Mouse (Mus musculus) C2C12 (cell line): ENCODE data around the gene Specc1l. TPM values are rescaled to one million over a fixed set of nuclear protein-coding genes. Genes with fewer than 3 reads are reported as not detected.

Source experiments
- H3K27me3 ChIP-seq: one replicate; pipeline ENCODE4 v1.6.1; 2011; ENCODE audit not compliant: control insufficient read depth, insufficient read depth, insufficient read length
- H3K36me3 ChIP-seq: one replicate; pipeline ENCODE4 v1.6.1; 2011; ENCODE audit not compliant: control insufficient read depth, insufficient read depth
- H3K4me3 ChIP-seq: one replicate; pipeline ENCODE4 v1.5.1; 2011; ENCODE audit warnings: mild to moderate bottlenecking, control low read depth; ENCODE audit not compliant: poor library complexity, insufficient read depth, severe bottlenecking
- H3K79me2 ChIP-seq: one replicate; pipeline ENCODE4 v1.6.1; 2011; ENCODE audit not compliant: control insufficient read depth, insufficient read depth
- H3K79me3 ChIP-seq: one replicate; pipeline ENCODE4 v1.6.1; 2011; ENCODE audit warnings: low read depth, control low read depth
- H3ac ChIP-seq: one replicate; pipeline ENCODE3; 2011; ENCODE audit warnings: low read depth; ENCODE audit not compliant: control insufficient read depth, insufficient read length
- CEBPB ChIP-seq: IDR thresholded peaks from one replicate; pipeline ENCODE4 v1.6.1; 2011; ENCODE audit warnings: low read depth, mild to moderate bottlenecking, control low read depth, moderate library complexity
- CTCF ChIP-seq: IDR thresholded peaks from one replicate; pipeline ENCODE4 v1.5.1; 2011; ENCODE audit not compliant: control insufficient read depth, insufficient read depth, insufficient read length
- FOSL1 ChIP-seq: IDR thresholded peaks from one replicate; pipeline ENCODE4 v1.8.0; 2011; ENCODE audit warnings: mild to moderate bottlenecking, low read length; ENCODE audit not compliant: poor library complexity, insufficient read depth, severe bottlenecking
- MAX ChIP-seq: IDR thresholded peaks from one replicate; pipeline ENCODE4 v1.6.1; 2011; ENCODE audit warnings: mild to moderate bottlenecking, control low read depth
- MYOD1 ChIP-seq: IDR thresholded peaks from one replicate; pipeline ENCODE4 v1.6.1; 2011; ENCODE audit warnings: low read depth; ENCODE audit not compliant: control insufficient read depth, insufficient read length
- MYOG ChIP-seq: IDR thresholded peaks from one replicate; pipeline ENCODE4 v1.6.1; 2011; ENCODE audit not compliant: control insufficient read depth, insufficient read length; ENCODE audit errors: extremely low read depth
- USF1 ChIP-seq: IDR thresholded peaks from one replicate; pipeline ENCODE4 v1.6.1; 2011; ENCODE audit warnings: low read depth, mild to moderate bottlenecking, control low read depth, moderate library complexity
- polyA plus RNA-seq: library from polyadenylated mRNA; unstranded; fragments of >200 nt; fragmentation: generic; extraction: Trizol; gene quantifications from one replicate; pipeline ENCODE4 v1.2.1, GENCODE M21; 2012; ENCODE audit warnings: missing spikeins

Specc1l gene
- polyA plus RNA-seq, 1 experiment: 19.1 TPM

GRCm38 (mm10) chr10:75303324-75304048, 91.6 kb downstream of the Specc1l start:
- H3K36me3 ChIP-seq: peaks cover 55% of the 10 kb centered on the region
- H3K4me3 ChIP-seq: no peak overlapping the region
- H3ac ChIP-seq: no peak overlapping the region
- no peaks in the 10 kb centered on the region for H3K27me3 ChIP-seq
- no peaks in the 10 kb centered on the region for H3K79me3 ChIP-seq
- no peak for TF ChIP-seq MYOD1
- TF ChIP-seq CEBPB: no peak
- no peak for TF ChIP-seq MYOG
- no peak for TF ChIP-seq USF1
- TF ChIP-seq FOSL1: no peak
- no peak for TF ChIP-seq CTCF
- TF ChIP-seq MAX: no peak
- H3K79me2 ChIP-seq: peaks cover 26% of the 10 kb centered on the region

- H3K27me3 ChIP-seq: no peaks in the 10 kb centered on the region
- TF ChIP-seq CEBPB: no peak
- TF ChIP-seq FOSL1: no peak
- TF ChIP-seq USF1: no peak
- no peak for TF ChIP-seq MYOG
- no peak for TF ChIP-seq CTCF
- no peak for TF ChIP-seq MAX
- TF ChIP-seq MYOD1: no peak
- H3K4me3 ChIP-seq: no peak overlapping the region
- peaks cover 60% of the 10 kb centered on the region for H3K36me3 ChIP-seq
- H3K79me2 ChIP-seq: peaks cover 20% of the 10 kb centered on the region
- no peak overlapping the region for H3ac ChIP-seq
- no peaks in the 10 kb centered on the region for H3K79me3 ChIP-seq
These were observed 92.2 kb downstream of the Specc1l start for GRCm38 (mm10) chr10:75304049-75304405.

- no peak overlapping the region for H3K4me3 ChIP-seq
- H3K79me3 ChIP-seq: no peaks in the 10 kb centered on the region
- peaks cover 20% of the 10 kb centered on the region for H3K79me2 ChIP-seq
- no peak for TF ChIP-seq CEBPB
- no peak for TF ChIP-seq FOSL1
- no peak for TF ChIP-seq MYOD1
- TF ChIP-seq USF1: no peak
- no peak for TF ChIP-seq MAX
- TF ChIP-seq CTCF: no peak
- TF ChIP-seq MYOG: no peak
- peaks cover 64% of the 10 kb centered on the region for H3K36me3 ChIP-seq
- no peaks in the 10 kb centered on the region for H3K27me3 ChIP-seq
- peak overlapping the region; percentile 8 for H3ac ChIP-seq
These were observed 92.5 kb downstream of the Specc1l start for GRCm38 (mm10) chr10:75304413-75304812.

- Histone ChIP-seq H3K79me3 (no peaks in the 10 kb centered on the region), H3K4me3 (no peak overlapping the region), H3K27me3 (no peaks in the 10 kb centered on the region), H3ac (no peak overlapping the region), H3K79me2 (peaks cover 1% of the 10 kb centered on the region), H3K36me3 (peaks cover 69% of the 10 kb centered on the region)
- TF ChIP-seq MAX (no peak), MYOD1 (no peak), FOSL1 (no peak), MYOG (no peak), USF1 (no peak), CTCF (no peak), CEBPB (no peak)
These were observed 95.3 kb downstream of the Specc1l start for GRCm38 (mm10) chr10:75307130-75307529.

- TF ChIP-seq MYOG (no peak), FOSL1 (no peak), MYOD1 (no peak), USF1 (no peak), MAX (no peak), CEBPB (no peak), CTCF (no peak)
- H3K36me3 ChIP-seq: peaks cover 48% of the 10 kb centered on the region
- H3K4me3 ChIP-seq: no peak overlapping the region
- H3K79me2 ChIP-seq: no peaks in the 10 kb centered on the region
- no peak overlapping the region for H3ac ChIP-seq
- no peaks in the 10 kb centered on the region for H3K79me3 ChIP-seq
- H3K27me3 ChIP-seq: peaks cover 3% of the 10 kb centered on the region
These were observed 100.5 kb downstream of the Specc1l start for GRCm38 (mm10) chr10:75312361-75312760.
